Mouse (Mus musculus): Measurements from ENCODE around the gene Slpi. TPM values are rescaled to one million over a fixed set of nuclear protein-coding genes. Genes with fewer than 3 reads are reported as not detected.

Slpi gene
- polyA plus RNA-seq, 1 experiment from 2014 or later = 0.49 TPM

DNA sequence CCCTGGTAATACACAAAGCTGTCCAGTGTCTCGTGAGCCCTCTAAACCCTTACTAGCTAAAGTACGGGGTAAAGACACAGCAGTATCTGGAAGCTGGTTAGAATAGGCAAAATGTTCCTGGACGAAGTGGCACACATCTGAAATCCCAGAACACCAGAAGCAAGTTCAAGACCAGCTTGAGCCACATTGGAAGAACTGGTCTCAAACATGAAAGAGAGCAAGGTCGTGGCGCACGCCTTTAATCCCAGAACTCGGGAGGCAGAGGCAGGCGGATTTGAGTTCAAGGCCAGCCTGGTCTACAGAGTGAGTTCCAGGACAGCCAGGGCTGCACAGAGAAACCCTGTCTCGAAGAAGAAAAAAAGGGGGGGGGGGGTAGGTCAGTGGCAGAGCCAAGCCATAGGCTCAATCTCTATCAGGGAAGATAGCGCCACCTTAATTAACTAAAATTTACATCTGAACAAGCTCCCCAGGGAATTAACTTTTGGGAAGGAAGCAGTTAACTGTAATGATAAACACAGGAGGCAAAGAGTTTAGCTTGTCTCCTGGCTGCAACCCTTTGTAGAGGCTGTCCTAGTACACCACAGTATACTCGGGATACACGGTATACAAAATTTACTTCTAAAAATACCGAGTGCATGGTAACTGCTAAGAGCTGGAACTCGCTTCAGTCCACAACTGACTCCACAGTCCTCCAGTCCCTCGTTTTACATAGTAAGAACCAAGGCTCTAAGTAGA lies 41.2 kb upstream of the Slpi start:
- Histone ChIP-seq H3K4me3 (no peak overlapping the region), H3K27ac (no peak overlapping the region), H3K4me2 (no peak overlapping the region), H3K4me1 (replicated peaks) (peaks cover 10% of the 10 kb centered on the region; the same call in 1 of the 2 replicates), H3K27me3 (peaks cover 9% of the 10 kb centered on the region; the same call in 1 of the 2 replicates), H3K9ac (no peak overlapping the region), H3K9me3 (no peaks in the 10 kb centered on the region), H3K36me3 (no peaks in the 10 kb centered on the region)
- no peak for ATAC-seq (ENCODE audit: low FRiP score)
- WGBS = 49% methylated on average over 15 of the region's 15 CpGs

- Histone ChIP-seq H3K9me3 (no peaks in the 10 kb centered on the region), H3K9ac (no peak overlapping the region), H3K27me3 (peaks cover 9% of the 10 kb centered on the region; the same call in 1 of the 2 replicates), H3K4me1 (replicated peaks) (peaks cover 10% of the 10 kb centered on the region; the same call in 1 of the 2 replicates), H3K4me2 (no peak overlapping the region), H3K27ac (no peak overlapping the region), H3K4me3 (no peak overlapping the region), H3K36me3 (no peaks in the 10 kb centered on the region)
- WGBS = 37% methylated on average over 5 of the region's 5 CpGs
- ATAC-seq (ENCODE audit: low FRiP score) = no peak
Observed at GRCm38 (mm10) chr2:164428451-164428850, 39.6 kb upstream of the Slpi start.

- Histone ChIP-seq H3K4me3 (no peak overlapping the region), H3K9me3 (no peaks in the 10 kb centered on the region), H3K4me1 (replicated peaks) (0 out of 2 replicates have a peak, but pooled peaks cover 3% of the 10 kb centered on the region), H3K4me2 (no peak overlapping the region), H3K27me3 (peaks cover 9% of the 10 kb centered on the region; the same call in 1 of the 2 replicates), H3K9ac (no peak overlapping the region), H3K27ac (no peak overlapping the region), H3K36me3 (no peaks in the 10 kb centered on the region)
- 87% methylated on average over 5 of the region's 5 CpGs for WGBS
- no peak for ATAC-seq (ENCODE audit: low FRiP score)
Observed at GRCm38 (mm10) chr2:164426952-164427351, 38.1 kb upstream of the Slpi start.

- H3K36me3 ChIP-seq = no peaks in the 10 kb centered on the region
- no peaks in the 10 kb centered on the region for H3K4me1 ChIP-seq (replicated peaks)
- H3K9me3 ChIP-seq = no peaks in the 10 kb centered on the region
- whole genome bisulfite sequencing = 30% methylated on average over 12 of the region's 12 CpGs
- H3K27ac ChIP-seq = no peak overlapping the region
- no peak overlapping the region for H3K9ac ChIP-seq
- H3K27me3 ChIP-seq = peaks cover 8% of the 10 kb centered on the region; the same call in 1 of the 2 replicates
- ATAC-seq (ENCODE audit: low FRiP score) = no peak
- no peak overlapping the region for H3K4me3 ChIP-seq
- H3K4me2 ChIP-seq = no peak overlapping the region
Observed at GRCm38 (mm10) chr2:164426121-164426520, 37.2 kb upstream of the Slpi start.

DNA sequence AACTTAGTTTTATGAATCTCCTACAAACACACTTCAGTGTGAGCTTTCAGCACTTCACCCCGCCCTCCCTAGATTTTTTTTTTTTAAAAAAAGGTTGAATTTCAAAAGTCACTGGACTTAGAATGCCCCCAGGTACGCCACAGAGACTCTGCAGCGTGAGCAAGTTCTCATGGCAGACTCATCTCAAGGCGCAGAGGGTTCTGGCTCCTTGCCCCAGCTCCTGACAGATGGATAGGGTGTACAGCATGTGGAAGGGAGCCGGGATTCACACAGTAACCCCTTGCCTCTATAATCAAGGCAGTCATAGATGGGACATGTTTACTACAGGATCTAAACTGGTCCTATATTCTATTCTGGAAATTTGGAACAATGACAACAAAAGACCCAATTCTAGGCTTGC lies 36.5 kb upstream of the Slpi start:
- H3K36me3 ChIP-seq = no peaks in the 10 kb centered on the region
- WGBS = 89% methylated on average over 5 of the region's 5 CpGs
- no peak for ATAC-seq (ENCODE audit: low FRiP score)
- H3K4me2 ChIP-seq = no peak overlapping the region
- H3K9ac ChIP-seq = no peak overlapping the region
- no peaks in the 10 kb centered on the region for H3K9me3 ChIP-seq
- no peak overlapping the region for H3K27ac ChIP-seq
- peaks cover 6% of the 10 kb centered on the region; the same call in 1 of the 2 replicates for H3K27me3 ChIP-seq
- H3K4me3 ChIP-seq = no peak overlapping the region
- no peaks in the 10 kb centered on the region for H3K4me1 ChIP-seq (replicated peaks)

DNA sequence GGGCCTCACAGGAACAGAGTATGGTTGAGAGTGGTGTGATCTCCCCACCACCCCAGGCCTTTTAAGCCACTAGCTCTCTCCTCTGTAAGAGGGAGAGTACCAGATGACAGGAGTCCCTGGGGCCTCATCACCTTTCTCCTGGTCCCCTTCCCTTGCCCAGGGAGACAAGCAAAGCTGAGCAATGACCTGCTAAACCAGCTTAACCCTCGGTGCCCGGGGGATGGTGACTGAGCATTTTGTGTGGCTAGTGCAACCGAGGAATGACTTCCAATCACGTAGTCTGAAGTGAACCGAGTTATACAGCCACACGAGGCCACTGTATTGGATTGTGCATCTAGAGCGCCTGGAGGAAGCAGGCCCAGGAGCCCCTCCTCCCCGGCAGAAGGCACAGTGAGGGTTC lies 35.5 kb upstream of the Slpi start:
- Histone ChIP-seq H3K36me3 (no peaks in the 10 kb centered on the region), H3K4me1 (replicated peaks) (no peaks in the 10 kb centered on the region), H3K9me3 (no peaks in the 10 kb centered on the region), H3K4me3 (no peak overlapping the region), H3K27ac (no peak overlapping the region), H3K4me2 (no peak overlapping the region), H3K27me3 (peaks cover 1% of the 10 kb centered on the region; the same call in 1 of the 2 replicates), H3K9ac (no peak overlapping the region)
- WGBS = 91% methylated on average over 8 of the region's 8 CpGs
- no peak for ATAC-seq (ENCODE audit: low FRiP score)

DNA sequence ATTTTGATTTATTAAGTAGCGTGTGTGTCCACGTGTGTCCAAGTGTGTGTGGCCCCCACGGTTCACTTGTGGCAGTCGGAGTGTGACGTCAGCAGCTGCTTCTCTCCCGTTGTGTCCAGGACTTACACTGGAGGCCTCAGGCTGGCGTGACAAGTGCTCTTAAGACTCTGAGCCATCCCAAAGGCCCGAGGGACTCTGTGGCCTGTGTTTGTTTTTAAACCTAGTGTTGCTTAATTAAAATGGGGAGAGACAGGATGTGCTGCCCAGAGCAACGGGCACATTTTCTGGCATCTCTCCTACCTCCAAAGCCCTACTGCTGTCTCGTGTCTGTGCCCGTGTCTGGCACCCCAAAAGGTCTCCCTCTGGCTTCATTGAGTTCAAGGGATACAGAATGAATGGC lies 34.6 kb upstream of the Slpi start:
- WGBS = 86% methylated on average over 11 of the region's 11 CpGs
- Histone ChIP-seq H3K27me3 (peaks cover 4% of the 10 kb centered on the region; the same call in 1 of the 2 replicates), H3K9ac (no peak overlapping the region), H3K9me3 (no peaks in the 10 kb centered on the region), H3K4me3 (no peak overlapping the region), H3K36me3 (no peaks in the 10 kb centered on the region), H3K4me1 (replicated peaks) (no peaks in the 10 kb centered on the region), H3K27ac (no peak overlapping the region), H3K4me2 (no peak overlapping the region)
- no peak for ATAC-seq (ENCODE audit: low FRiP score)

DNA sequence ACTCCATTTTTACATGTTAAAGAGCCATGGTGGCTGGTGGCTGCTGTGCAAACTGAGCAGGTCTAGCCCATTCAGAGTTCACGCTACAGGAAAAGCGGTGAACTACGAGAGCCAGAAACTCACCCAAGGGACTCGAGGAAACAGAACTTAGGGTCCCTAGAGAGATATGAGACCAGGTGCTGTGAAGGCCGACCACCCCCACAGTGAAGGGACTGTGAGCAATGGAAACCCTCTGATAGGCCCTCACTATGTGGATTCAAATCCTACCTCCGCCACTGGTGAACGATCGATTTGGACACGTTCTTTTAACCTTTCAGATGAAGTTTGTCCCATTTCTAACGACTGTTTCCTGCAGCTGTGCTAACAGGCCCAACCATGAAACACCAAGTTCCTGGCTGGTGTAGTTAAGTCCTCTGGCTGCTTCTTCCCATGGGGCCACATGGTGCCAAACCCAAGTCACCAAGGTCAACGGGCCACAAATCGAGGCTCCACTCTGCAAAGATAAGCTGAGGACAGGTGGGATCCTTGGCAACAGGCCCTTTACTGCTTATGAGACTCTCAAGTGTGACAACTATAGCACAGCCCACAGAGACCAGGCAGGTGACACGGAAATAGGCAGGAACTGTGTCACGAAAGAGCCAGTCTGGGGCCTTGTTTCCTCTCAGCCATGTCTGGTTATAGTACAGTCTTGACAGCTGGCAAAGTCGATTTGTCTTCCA lies 33.9 kb upstream of the Slpi start:
- no peaks in the 10 kb centered on the region for H3K9me3 ChIP-seq
- H3K27ac ChIP-seq = no peak overlapping the region
- H3K4me3 ChIP-seq = no peak overlapping the region
- no peak overlapping the region for H3K9ac ChIP-seq
- peaks cover 4% of the 10 kb centered on the region; the same call in 1 of the 2 replicates for H3K27me3 ChIP-seq
- H3K4me2 ChIP-seq = no peak overlapping the region
- ATAC-seq (ENCODE audit: low FRiP score) = no peak
- 92% methylated on average over 15 of the region's 15 CpGs for WGBS
- no peaks in the 10 kb centered on the region for H3K4me1 ChIP-seq (replicated peaks)
- no peaks in the 10 kb centered on the region for H3K36me3 ChIP-seq

GRCm38 (mm10) chr2:164421979-164422378 lies 33.1 kb upstream of the Slpi start:
- Histone ChIP-seq H3K27me3 (peaks cover 4% of the 10 kb centered on the region; the same call in 1 of the 2 replicates), H3K4me2 (no peak overlapping the region), H3K36me3 (no peaks in the 10 kb centered on the region), H3K4me3 (no peak overlapping the region), H3K27ac (no peak overlapping the region), H3K4me1 (replicated peaks) (no peaks in the 10 kb centered on the region), H3K9ac (no peak overlapping the region), H3K9me3 (no peaks in the 10 kb centered on the region)
- ATAC-seq (ENCODE audit: low FRiP score) = no peak
- 94% methylated on average over 8 of the region's 8 CpGs for WGBS

DNA sequence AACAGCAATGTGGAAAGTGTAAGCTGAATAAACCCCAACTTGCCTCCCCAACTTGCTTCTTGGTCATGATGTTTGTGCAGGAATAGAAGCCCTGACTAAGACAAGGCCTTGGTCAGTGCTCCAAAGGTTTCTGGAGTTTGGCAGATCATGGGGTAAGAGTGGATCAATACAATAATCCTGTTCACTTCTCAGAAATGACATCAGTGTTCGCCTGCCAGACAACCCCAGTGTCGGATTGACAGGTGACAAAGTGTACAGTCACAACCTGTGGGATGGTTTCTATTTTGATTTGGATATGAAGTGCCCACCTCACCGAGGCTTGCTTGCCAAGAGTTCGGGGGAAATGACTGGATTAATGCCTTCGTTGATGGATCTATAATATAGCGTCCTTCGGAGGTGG lies 32.4 kb upstream of the Slpi start:
- no peak for ATAC-seq (ENCODE audit: low FRiP score)
- Histone ChIP-seq H3K27me3 (peaks cover 4% of the 10 kb centered on the region; the same call in 1 of the 2 replicates), H3K27ac (no peak overlapping the region), H3K36me3 (no peaks in the 10 kb centered on the region), H3K4me1 (replicated peaks) (no peaks in the 10 kb centered on the region), H3K9ac (no peak overlapping the region), H3K9me3 (no peaks in the 10 kb centered on the region), H3K4me2 (no peak overlapping the region), H3K4me3 (no peak overlapping the region)
- 94% methylated on average over 7 of the region's 7 CpGs for WGBS

- no peak overlapping the region for H3K4me3 ChIP-seq
- H3K4me1 ChIP-seq (replicated peaks) = no peaks in the 10 kb centered on the region
- H3K9ac ChIP-seq = no peak overlapping the region
- no peak for ATAC-seq (ENCODE audit: low FRiP score)
- no peaks in the 10 kb centered on the region for H3K36me3 ChIP-seq
- no peak overlapping the region for H3K27ac ChIP-seq
- no peaks in the 10 kb centered on the region for H3K9me3 ChIP-seq
- 3% methylated on average over 3 of the region's 3 CpGs for whole genome bisulfite sequencing
- H3K4me2 ChIP-seq = no peak overlapping the region
- peaks cover 10% of the 10 kb centered on the region; the same call in 1 of the 2 replicates for H3K27me3 ChIP-seq
Observed at GRCm38 (mm10) chr2:164419489-164419888, 30.6 kb upstream of the Slpi start.

DNA sequence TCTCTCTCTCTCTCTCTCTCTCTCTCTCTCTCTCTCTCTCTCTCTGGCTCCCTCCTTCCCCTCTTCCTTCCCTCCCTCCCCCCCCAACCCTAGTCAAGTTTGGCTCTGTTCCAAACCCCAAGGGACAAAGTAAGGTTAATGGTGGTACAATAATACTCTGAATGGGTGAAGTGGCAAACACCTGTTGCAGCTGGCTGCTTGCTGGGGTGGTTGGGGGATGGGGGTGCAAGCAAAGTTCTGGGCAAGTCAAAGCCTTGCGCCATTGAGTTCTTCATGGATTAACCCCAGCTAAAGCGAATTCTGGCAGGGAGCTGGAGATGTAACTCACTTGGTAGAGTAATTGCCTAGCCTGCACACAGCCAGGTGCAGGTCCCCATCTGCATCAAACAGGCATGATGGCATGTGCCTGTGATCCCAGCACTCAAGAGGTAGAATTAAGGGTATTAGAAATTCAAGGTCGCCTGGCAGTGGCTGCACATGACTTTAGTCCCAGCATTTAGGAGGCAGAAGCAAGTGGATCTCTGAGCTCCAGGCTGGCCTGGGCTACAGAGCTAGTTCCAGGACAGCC lies 29.5 kb upstream of the Slpi start:
- no peak overlapping the region for H3K27ac ChIP-seq

More for the DNA sequence above, 29.5 kb upstream of the Slpi start:
- Histone ChIP-seq H3K36me3 (no peaks in the 10 kb centered on the region), H3K9ac (no peak overlapping the region), H3K4me3 (no peak overlapping the region), H3K27me3 (peaks cover 20% of the 10 kb centered on the region), H3K4me1 (replicated peaks) (0 out of 2 replicates have a peak, but pooled peaks cover 4% of the 10 kb centered on the region), H3K9me3 (no peaks in the 10 kb centered on the region), H3K4me2 (no peak overlapping the region)
- ATAC-seq (ENCODE audit: low FRiP score) = no peak
- 21% methylated on average over 3 of the region's 3 CpGs for WGBS
